Mouse (Mus musculus): ENCODE data around the gene Trp53bp1. TPM values are rescaled to one million over a fixed set of nuclear protein-coding genes. Genes with fewer than 3 reads are reported as not detected.
A peak's percentile ranks its signal among the peaks of the same experiment; 100 is the strongest.

Trp53bp1 gene
- polyA plus RNA-seq (2015; fragmentation: Nextera tagmentation; extraction: Ambion mirVana): 212 and 229 TPM in 2 replicates

- Histone ChIP-seq H3K9ac (replicated peaks) (peak within 1 kb of the TSS; percentile 91), H3K4me1 (replicated peaks) (peaks cover 51% of the 10 kb centered on the region), H3K27ac (peak within 1 kb of the TSS; percentile 99), H3K9me3 (no peaks in the 10 kb centered on the region), H3K36me3 (peaks cover 36% of the 10 kb centered on the region), H3K4me3 (replicated peaks) (peak within 1 kb of the TSS; percentile 84), H3K4me2 (replicated peaks) (peak within 1 kb of the TSS; percentile 79), H3K27me3 (no peaks in the 10 kb centered on the region)
- WGBS: under 1% methylated on average over 37 of the region's 37 CpGs
- ATAC-seq: peak; percentile 99
Measured at GRCm38 (mm10) chr2:121271236-121271927, at the start of gene Trp53bp1. Gene Trp53bp1 (minus strand): TSS chr2:121271407.

- Histone ChIP-seq H3K9me3 (no peaks in the 10 kb centered on the region), H3K4me1 (replicated peaks) (no peaks in the 10 kb centered on the region), H3K36me3 (peaks cover 38% of the 10 kb centered on the region), H3K27ac (no peak overlapping the region), H3K9ac (replicated peaks) (no peak overlapping the region), H3K4me2 (replicated peaks) (no peak overlapping the region), H3K27me3 (no peaks in the 10 kb centered on the region), H3K4me3 (replicated peaks) (no peak overlapping the region)
- WGBS: 85% methylated on average over 8 of the region's 8 CpGs
- ATAC-seq: no peak
Measured at GRCm38 (mm10) chr2:121316278-121316677, 45.1 kb upstream of the Trp53bp1 start.

GRCm38 (mm10) chr2:121308997-121309416 lies 37.8 kb upstream of the Trp53bp1 start:
- Histone ChIP-seq H3K27me3 (no peaks in the 10 kb centered on the region), H3K27ac (no peak overlapping the region), H3K9me3 (no peaks in the 10 kb centered on the region), H3K9ac (replicated peaks) (no peak overlapping the region), H3K4me3 (replicated peaks) (no peak overlapping the region), H3K4me1 (replicated peaks) (no peaks in the 10 kb centered on the region), H3K4me2 (replicated peaks) (no peak overlapping the region), H3K36me3 (peaks cover 68% of the 10 kb centered on the region)
- ATAC-seq: no peak
- WGBS: 55% methylated on average over 5 of the region's 5 CpGs

GRCm38 (mm10) chr2:121300036-121300435 lies 28.8 kb upstream of the Trp53bp1 start:
- no peak overlapping the region for H3K27ac ChIP-seq
- no peak overlapping the region for H3K4me3 ChIP-seq (replicated peaks)
- 91% methylated on average over 10 of the region's 10 CpGs for WGBS
- peaks cover 67% of the 10 kb centered on the region for H3K36me3 ChIP-seq
- peaks cover 35% of the 10 kb centered on the region for H3K4me1 ChIP-seq (replicated peaks)
- no peaks in the 10 kb centered on the region for H3K27me3 ChIP-seq
- H3K4me2 ChIP-seq (replicated peaks): no peak overlapping the region
- no peaks in the 10 kb centered on the region for H3K9me3 ChIP-seq
- no peak overlapping the region for H3K9ac ChIP-seq (replicated peaks)
- no peak for ATAC-seq

- Histone ChIP-seq H3K27ac (no peak overlapping the region), H3K9ac (replicated peaks) (no peak overlapping the region), H3K4me2 (replicated peaks) (no peak overlapping the region), H3K36me3 (peaks cover 61% of the 10 kb centered on the region), H3K4me1 (replicated peaks) (peaks cover 41% of the 10 kb centered on the region), H3K4me3 (replicated peaks) (no peak overlapping the region), H3K27me3 (no peaks in the 10 kb centered on the region), H3K9me3 (no peaks in the 10 kb centered on the region)
- WGBS: 91% methylated on average over 17 of the region's 17 CpGs
- no peak for ATAC-seq
Measured at GRCm38 (mm10) chr2:121299471-121299870, 28.3 kb upstream of the Trp53bp1 start.

- WGBS: 6% methylated on average over 8 of the region's 8 CpGs
- H3K4me1 ChIP-seq (replicated peaks): peaks cover 51% of the 10 kb centered on the region
- no peaks in the 10 kb centered on the region for H3K27me3 ChIP-seq
- peak overlapping the region; percentile 50; the same call in 1 of the 2 replicates for H3K4me3 ChIP-seq (replicated peaks)
- peak overlapping the region; percentile 77 for H3K4me2 ChIP-seq (replicated peaks)
- no peak overlapping the region for H3K27ac ChIP-seq
- H3K36me3 ChIP-seq: peaks cover 48% of the 10 kb centered on the region
- H3K9me3 ChIP-seq: no peaks in the 10 kb centered on the region
- ATAC-seq: no peak
- no peak overlapping the region for H3K9ac ChIP-seq (replicated peaks)
Measured at GRCm38 (mm10) chr2:121298131-121298530, 26.9 kb upstream of the Trp53bp1 start.

- peak overlapping the region; percentile 63; the same call in 1 of the 2 replicates for H3K9ac ChIP-seq (replicated peaks)
- 8% methylated on average over 9 of the region's 9 CpGs for WGBS
- H3K4me2 ChIP-seq (replicated peaks): peak overlapping the region; percentile 77
- no peak for ATAC-seq
- H3K4me3 ChIP-seq (replicated peaks): peak overlapping the region; percentile 50
- peaks cover 51% of the 10 kb centered on the region for H3K4me1 ChIP-seq (replicated peaks)
- peaks cover 43% of the 10 kb centered on the region for H3K36me3 ChIP-seq
- H3K27ac ChIP-seq: peak overlapping the region; percentile 88; the same call in 1 of the 2 replicates
- no peaks in the 10 kb centered on the region for H3K27me3 ChIP-seq
- H3K9me3 ChIP-seq: no peaks in the 10 kb centered on the region
Measured at GRCm38 (mm10) chr2:121297701-121298100, 26.5 kb upstream of the Trp53bp1 start.

- peak overlapping the region; percentile 77 for H3K4me2 ChIP-seq (replicated peaks)
- WGBS: 5% methylated on average over 6 of the region's 6 CpGs
- H3K9me3 ChIP-seq: no peaks in the 10 kb centered on the region
- peaks cover 34% of the 10 kb centered on the region for H3K36me3 ChIP-seq
- peak overlapping the region; percentile 50 for H3K4me3 ChIP-seq (replicated peaks)
- no peak for ATAC-seq
- H3K9ac ChIP-seq (replicated peaks): peak overlapping the region; percentile 63
- no peaks in the 10 kb centered on the region for H3K27me3 ChIP-seq
- peak overlapping the region; percentile 88 for H3K27ac ChIP-seq
- H3K4me1 ChIP-seq (replicated peaks): peaks cover 54% of the 10 kb centered on the region
Measured at GRCm38 (mm10) chr2:121296754-121297231, 25.6 kb upstream of the Trp53bp1 start.

GRCm38 (mm10) chr2:121295608-121296571 lies 24.7 kb upstream of the Trp53bp1 start:
- Histone ChIP-seq H3K9ac (replicated peaks) (peak overlapping the region; percentile 63), H3K36me3 (peaks cover 25% of the 10 kb centered on the region), H3K27ac (peak overlapping the region; percentile 88), H3K9me3 (no peaks in the 10 kb centered on the region), H3K27me3 (no peaks in the 10 kb centered on the region), H3K4me2 (replicated peaks) (peak overlapping the region; percentile 77), H3K4me1 (replicated peaks) (peaks cover 57% of the 10 kb centered on the region), H3K4me3 (replicated peaks) (peak overlapping the region; percentile 50)
- ATAC-seq: peak; percentile 64
- WGBS: under 1% methylated on average over 15 of the region's 15 CpGs

- no peaks in the 10 kb centered on the region for H3K9me3 ChIP-seq
- peak overlapping the region; percentile 63 for H3K9ac ChIP-seq (replicated peaks)
- no peaks in the 10 kb centered on the region for H3K27me3 ChIP-seq
- peak overlapping the region; percentile 77 for H3K4me2 ChIP-seq (replicated peaks)
- peaks cover 66% of the 10 kb centered on the region for H3K4me1 ChIP-seq (replicated peaks)
- ATAC-seq: peak; percentile 77
- H3K27ac ChIP-seq: peak overlapping the region; percentile 88
- peak overlapping the region; percentile 50 for H3K4me3 ChIP-seq (replicated peaks)
- 1% methylated on average over 18 of the region's 18 CpGs for WGBS
- peaks cover 16% of the 10 kb centered on the region for H3K36me3 ChIP-seq
Measured at GRCm38 (mm10) chr2:121294753-121295607, 23.8 kb upstream of the Trp53bp1 start.

- Histone ChIP-seq H3K27ac (peak overlapping the region; percentile 88), H3K4me3 (replicated peaks) (peak overlapping the region; percentile 50), H3K9ac (replicated peaks) (peak overlapping the region; percentile 63), H3K4me2 (replicated peaks) (peak overlapping the region; percentile 77), H3K4me1 (replicated peaks) (peaks cover 69% of the 10 kb centered on the region), H3K9me3 (no peaks in the 10 kb centered on the region), H3K27me3 (no peaks in the 10 kb centered on the region), H3K36me3 (peaks cover 8% of the 10 kb centered on the region)
- WGBS: 33% methylated on average over 4 of the region's 4 CpGs
- ATAC-seq: no peak
Measured at GRCm38 (mm10) chr2:121294182-121294581, 23.0 kb upstream of the Trp53bp1 start.
